Mouse (Mus musculus): ENCODE measurements at regions not wholly inside any gene's neighbourhood (a gene's known extent, or its start where the extent isn't known, plus 50 kb on each side); places are given as distances from the start of the nearest gene placed in this dataset.

GRCm38 (mm10) chr2:117623955-117624354, 281.2 kb upstream of the Rasgrp1 start:
- DNase-seq (ENCODE audit: low spot score) (peak; percentile 34), ATAC-seq (ENCODE audit: low FRiP score) (no peak)
- H3K4me3 ChIP-seq (ENCODE audit: low read depth, low read length): no peak overlapping the region
- H3K9me3 ChIP-seq (ENCODE audit: control insufficient read depth, low read length): no peaks in the 10 kb centered on the region
- H3K27ac ChIP-seq (ENCODE audit: low read depth, low read length): no peak overlapping the region
- 42% methylated on average over 3 of the region's 3 CpGs for WGBS
- H3K4me2 ChIP-seq (replicated peaks; ENCODE audit: low read depth, low read length): no peak overlapping the region
- H3K36me3 ChIP-seq (ENCODE audit: control insufficient read depth, insufficient read depth, low read length): no peaks in the 10 kb centered on the region
- no peaks in the 10 kb centered on the region for H3K4me1 ChIP-seq (replicated peaks; ENCODE audit: control insufficient read depth, insufficient read depth, low read length)
- no peak overlapping the region for H3K9ac ChIP-seq (ENCODE audit: low read depth, low read length)
- H3K27me3 ChIP-seq (ENCODE audit: control insufficient read depth, insufficient read depth, low read length): no peaks in the 10 kb centered on the region

- DNase-seq (ENCODE audit: low spot score) (no peak), ATAC-seq (ENCODE audit: low FRiP score) (no peak)
- WGBS: 90% methylated on average over 4 of the region's 4 CpGs
Measured at GRCm38 (mm10) chr2:117634906-117635305, 292.1 kb upstream of the Rasgrp1 start.

GRCm38 (mm10) chr2:117637397-117637796, 294.6 kb upstream of the Rasgrp1 start:
- Histone ChIP-seq H3K9me3 (ENCODE audit: control insufficient read depth, low read length) (no peaks in the 10 kb centered on the region), H3K27me3 (ENCODE audit: control insufficient read depth, insufficient read depth, low read length) (no peaks in the 10 kb centered on the region), H3K4me2 (replicated peaks; ENCODE audit: low read depth, low read length) (no peak overlapping the region), H3K9ac (ENCODE audit: low read depth, low read length) (no peak overlapping the region), H3K36me3 (ENCODE audit: control insufficient read depth, insufficient read depth, low read length) (no peaks in the 10 kb centered on the region), H3K27ac (ENCODE audit: low read depth, low read length) (no peak overlapping the region), H3K4me3 (ENCODE audit: low read depth, low read length) (no peak overlapping the region), H3K4me1 (replicated peaks; ENCODE audit: control insufficient read depth, insufficient read depth, low read length) (no peaks in the 10 kb centered on the region)
- ATAC-seq (ENCODE audit: low FRiP score): no peak
- WGBS: 87% methylated on average over 2 of the region's 2 CpGs
- no peak for DNase-seq (ENCODE audit: low spot score)

More at GRCm38 (mm10) chr2:117634906-117635305, 292.1 kb upstream of the Rasgrp1 start:
- Histone ChIP-seq H3K27me3 (ENCODE audit: control insufficient read depth, insufficient read depth, low read length) (no peaks in the 10 kb centered on the region), H3K4me3 (ENCODE audit: low read depth, low read length) (no peak overlapping the region), H3K27ac (ENCODE audit: low read depth, low read length) (no peak overlapping the region), H3K9me3 (ENCODE audit: control insufficient read depth, low read length) (no peaks in the 10 kb centered on the region), H3K9ac (ENCODE audit: low read depth, low read length) (no peak overlapping the region), H3K36me3 (ENCODE audit: control insufficient read depth, insufficient read depth, low read length) (no peaks in the 10 kb centered on the region), H3K4me1 (replicated peaks; ENCODE audit: control insufficient read depth, insufficient read depth, low read length) (no peaks in the 10 kb centered on the region), H3K4me2 (replicated peaks; ENCODE audit: low read depth, low read length) (no peak overlapping the region)

- DNase-seq (ENCODE audit: low spot score) (no peak), ATAC-seq (ENCODE audit: low FRiP score) (no peak)
Measured at GRCm38 (mm10) chr2:117652101-117652500, 309.3 kb upstream of the Rasgrp1 start.

GRCm38 (mm10) chr2:117652647-117653046, 309.8 kb upstream of the Rasgrp1 start:
- ATAC-seq (ENCODE audit: low FRiP score): no peak
- Histone ChIP-seq H3K27me3 (ENCODE audit: control insufficient read depth, insufficient read depth, low read length) (no peaks in the 10 kb centered on the region), H3K4me3 (ENCODE audit: low read depth, low read length) (no peak overlapping the region), H3K9ac (ENCODE audit: low read depth, low read length) (no peak overlapping the region), H3K4me2 (replicated peaks; ENCODE audit: low read depth, low read length) (no peak overlapping the region), H3K4me1 (replicated peaks; ENCODE audit: control insufficient read depth, insufficient read depth, low read length) (no peaks in the 10 kb centered on the region), H3K27ac (ENCODE audit: low read depth, low read length) (no peak overlapping the region), H3K9me3 (ENCODE audit: control insufficient read depth, low read length) (no peaks in the 10 kb centered on the region), H3K36me3 (ENCODE audit: control insufficient read depth, insufficient read depth, low read length) (no peaks in the 10 kb centered on the region)
- WGBS: 52% methylated on average over 2 of the region's 2 CpGs
- no peak for DNase-seq (ENCODE audit: low spot score)

More at GRCm38 (mm10) chr2:117652101-117652500, 309.3 kb upstream of the Rasgrp1 start:
- Histone ChIP-seq H3K9me3 (ENCODE audit: control insufficient read depth, low read length) (no peaks in the 10 kb centered on the region), H3K4me2 (replicated peaks; ENCODE audit: low read depth, low read length) (no peak overlapping the region), H3K27me3 (ENCODE audit: control insufficient read depth, insufficient read depth, low read length) (no peaks in the 10 kb centered on the region), H3K9ac (ENCODE audit: low read depth, low read length) (no peak overlapping the region), H3K4me1 (replicated peaks; ENCODE audit: control insufficient read depth, insufficient read depth, low read length) (no peaks in the 10 kb centered on the region), H3K27ac (ENCODE audit: low read depth, low read length) (no peak overlapping the region), H3K36me3 (ENCODE audit: control insufficient read depth, insufficient read depth, low read length) (no peaks in the 10 kb centered on the region), H3K4me3 (ENCODE audit: low read depth, low read length) (no peak overlapping the region)

GRCm38 (mm10) chr2:117656546-117657175, 313.9 kb upstream of the Rasgrp1 start:
- 88% methylated on average over 2 of the region's 2 CpGs for WGBS

GRCm38 (mm10) chr2:117660217-117660924, 317.6 kb upstream of the Rasgrp1 start:
- no peaks in the 10 kb centered on the region for H3K27me3 ChIP-seq (ENCODE audit: control insufficient read depth, insufficient read depth, low read length)
- H3K4me2 ChIP-seq (replicated peaks; ENCODE audit: low read depth, low read length): no peak overlapping the region
- H3K9me3 ChIP-seq (ENCODE audit: control insufficient read depth, low read length): no peaks in the 10 kb centered on the region
- no peak overlapping the region for H3K4me3 ChIP-seq (ENCODE audit: low read depth, low read length)
- H3K27ac ChIP-seq (ENCODE audit: low read depth, low read length): no peak overlapping the region
- no peaks in the 10 kb centered on the region for H3K4me1 ChIP-seq (replicated peaks; ENCODE audit: control insufficient read depth, insufficient read depth, low read length)
- H3K9ac ChIP-seq (ENCODE audit: low read depth, low read length): no peak overlapping the region
- ATAC-seq (ENCODE audit: low FRiP score) (no peak), DNase-seq (ENCODE audit: low spot score) (no peak)
- no peaks in the 10 kb centered on the region for H3K36me3 ChIP-seq (ENCODE audit: control insufficient read depth, insufficient read depth, low read length)
- 86% methylated on average over 3 of the region's 3 CpGs for WGBS

More at GRCm38 (mm10) chr2:117656546-117657175, 313.9 kb upstream of the Rasgrp1 start:
- H3K27ac ChIP-seq (ENCODE audit: low read depth, low read length): no peak overlapping the region
- H3K9me3 ChIP-seq (ENCODE audit: control insufficient read depth, low read length): no peaks in the 10 kb centered on the region
- no peak for ATAC-seq (ENCODE audit: low FRiP score)
- H3K9ac ChIP-seq (ENCODE audit: low read depth, low read length): no peak overlapping the region
- H3K4me1 ChIP-seq (replicated peaks; ENCODE audit: control insufficient read depth, insufficient read depth, low read length): no peaks in the 10 kb centered on the region
- DNase-seq (ENCODE audit: low spot score): no peak
- no peak overlapping the region for H3K4me2 ChIP-seq (replicated peaks; ENCODE audit: low read depth, low read length)
- H3K36me3 ChIP-seq (ENCODE audit: control insufficient read depth, insufficient read depth, low read length): no peaks in the 10 kb centered on the region
- no peak overlapping the region for H3K4me3 ChIP-seq (ENCODE audit: low read depth, low read length)
- H3K27me3 ChIP-seq (ENCODE audit: control insufficient read depth, insufficient read depth, low read length): no peaks in the 10 kb centered on the region

GRCm38 (mm10) chr2:117662653-117663052, 319.9 kb upstream of the Rasgrp1 start:
- no peak overlapping the region for H3K27ac ChIP-seq (ENCODE audit: low read depth, low read length)
- no peak for DNase-seq (ENCODE audit: low spot score)
- no peak for ATAC-seq (ENCODE audit: low FRiP score)

GRCm38 (mm10) chr2:117666528-117666927, 323.7 kb upstream of the Rasgrp1 start:
- H3K9me3 ChIP-seq (ENCODE audit: control insufficient read depth, low read length): no peaks in the 10 kb centered on the region
- H3K4me1 ChIP-seq (replicated peaks; ENCODE audit: control insufficient read depth, insufficient read depth, low read length): no peaks in the 10 kb centered on the region
- no peak overlapping the region for H3K4me3 ChIP-seq (ENCODE audit: low read depth, low read length)
- no peak overlapping the region for H3K9ac ChIP-seq (ENCODE audit: low read depth, low read length)
- H3K4me2 ChIP-seq (replicated peaks; ENCODE audit: low read depth, low read length): no peak overlapping the region
- H3K27me3 ChIP-seq (ENCODE audit: control insufficient read depth, insufficient read depth, low read length): no peaks in the 10 kb centered on the region
- DNase-seq (ENCODE audit: low spot score): no peak
- H3K36me3 ChIP-seq (ENCODE audit: control insufficient read depth, insufficient read depth, low read length): no peaks in the 10 kb centered on the region
- ATAC-seq (ENCODE audit: low FRiP score): no peak
- H3K27ac ChIP-seq (ENCODE audit: low read depth, low read length): no peak overlapping the region
- 76% methylated on average over 3 of the region's 3 CpGs for WGBS

More at GRCm38 (mm10) chr2:117662653-117663052, 319.9 kb upstream of the Rasgrp1 start:
- H3K9ac ChIP-seq (ENCODE audit: low read depth, low read length): no peak overlapping the region
- H3K36me3 ChIP-seq (ENCODE audit: control insufficient read depth, insufficient read depth, low read length): no peaks in the 10 kb centered on the region
- H3K4me3 ChIP-seq (ENCODE audit: low read depth, low read length): no peak overlapping the region
- no peaks in the 10 kb centered on the region for H3K9me3 ChIP-seq (ENCODE audit: control insufficient read depth, low read length)
- H3K27me3 ChIP-seq (ENCODE audit: control insufficient read depth, insufficient read depth, low read length): no peaks in the 10 kb centered on the region
- H3K4me1 ChIP-seq (replicated peaks; ENCODE audit: control insufficient read depth, insufficient read depth, low read length): no peaks in the 10 kb centered on the region
- H3K4me2 ChIP-seq (replicated peaks; ENCODE audit: low read depth, low read length): no peak overlapping the region
